Mouse (Mus musculus): Measurements from ENCODE around the gene Ttc19. TPM values are rescaled to one million over a fixed set of nuclear protein-coding genes. Genes with fewer than 3 reads are reported as not detected.
"Not testable (repeated sequence)": the region's sequence is repeated elsewhere in the genome, so short reads cannot be mapped to it uniquely, and the experiment has no call there.

Ttc19 gene
- polyA plus RNA-seq, 1 experiment: 19.1 TPM

GRCm38 (mm10) chr11:62284020-62284419 lies 2.7 kb downstream of the Ttc19 start:
- DNase-seq (ENCODE audit: low spot score): not testable (repeated sequence)

GRCm38 (mm10) chr11:62285020-62285419 lies 3.7 kb downstream of the Ttc19 start:
- DNase-seq (ENCODE audit: low spot score): no peak

GRCm38 (mm10) chr11:62287700-62288099 lies 6.4 kb downstream of the Ttc19 start:
- DNase-seq (ENCODE audit: low spot score): no peak

- no peak for DNase-seq (ENCODE audit: low spot score)
Measured at GRCm38 (mm10) chr11:62294121-62294520, 12.8 kb downstream of the Ttc19 start.

GRCm38 (mm10) chr11:62298883-62299282 lies 17.6 kb downstream of the Ttc19 start:
- no peak for DNase-seq (ENCODE audit: low spot score)

GRCm38 (mm10) chr11:62305866-62306265 lies 24.6 kb downstream of the Ttc19 start:
- DNase-seq (ENCODE audit: low spot score): no peak

GRCm38 (mm10) chr11:62309296-62309695 lies 28.0 kb downstream of the Ttc19 start:
- DNase-seq (ENCODE audit: low spot score): no peak

GRCm38 (mm10) chr11:62314984-62315383 lies 33.7 kb downstream of the Ttc19 start:
- DNase-seq (ENCODE audit: low spot score): no peak

GRCm38 (mm10) chr11:62317746-62318145 lies 36.5 kb downstream of the Ttc19 start:
- DNase-seq (ENCODE audit: low spot score): no peak

- no peak for DNase-seq (ENCODE audit: low spot score)
Measured at GRCm38 (mm10) chr11:62320097-62320496, 38.8 kb downstream of the Ttc19 start.

GRCm38 (mm10) chr11:62323659-62324058 lies 42.4 kb downstream of the Ttc19 start:
- no peak for DNase-seq (ENCODE audit: low spot score)

GRCm38 (mm10) chr11:62331141-62331540 lies 49.9 kb downstream of the Ttc19 start:
- no peak for DNase-seq (ENCODE audit: low spot score)

- DNase-seq (ENCODE audit: low spot score): no peak
Measured at GRCm38 (mm10) chr11:62332228-62332627, 51.0 kb downstream of the Ttc19 start.

GRCm38 (mm10) chr11:62343002-62343401 lies 61.7 kb downstream of the Ttc19 start:
- DNase-seq (ENCODE audit: low spot score): no peak

- no peak for DNase-seq (ENCODE audit: low spot score)
Measured at GRCm38 (mm10) chr11:62351948-62352347, 70.7 kb downstream of the Ttc19 start.

- DNase-seq (ENCODE audit: low spot score): no peak
Measured at GRCm38 (mm10) chr11:62355216-62355615, 73.9 kb downstream of the Ttc19 start.

GRCm38 (mm10) chr11:62366879-62367278 lies 85.6 kb downstream of the Ttc19 start:
- DNase-seq (ENCODE audit: low spot score): no peak

- DNase-seq (ENCODE audit: low spot score): no peak
Measured at GRCm38 (mm10) chr11:62369924-62370323, 88.7 kb downstream of the Ttc19 start.

- no peak for DNase-seq (ENCODE audit: low spot score)
Measured at GRCm38 (mm10) chr11:62371776-62372175, 90.5 kb downstream of the Ttc19 start.

- not testable (repeated sequence) for DNase-seq (ENCODE audit: low spot score)
Measured at GRCm38 (mm10) chr11:62377202-62377851, 96.1 kb downstream of the Ttc19 start.
